Mouse (Mus musculus) midbrain, postnatal 0 days (tissue): ENCODE measurements around the gene Scamp1. TPM values are rescaled to one million over a fixed set of nuclear protein-coding genes. Genes with fewer than 3 reads are reported as not detected.
A peak's percentile ranks its signal among the peaks of the same experiment; 100 is the strongest.

Experiments
- ATAC-seq: fragments of 200-750 bp; cut with Nextera tagmentation; 2 replicates; pipeline ENCODE4 v1.8.0; 2017; ENCODE audit warnings: moderate number of reproducible peaks, mild to moderate bottlenecking, moderate TSS enrichment, moderate library complexity; ENCODE audit not compliant: low FRiP score
- DNase-seq: peaks from one replicate; pipeline ENCODE4 v3.0.0-alpha.2; 2015; ENCODE audit warnings: low spot score
- H3K27ac ChIP-seq: fragments of 300-500 bp; sonication (generic); 2 replicates; pipeline ENCODE4 v1.5.1; 2014; ENCODE audit warnings: low read depth, mild to moderate bottlenecking, low read length, mixed read lengths
- H3K27me3 ChIP-seq: fragments of 300-500 bp; sonication (generic); 2 replicates; pipeline ENCODE4 v1.6.1; 2014; ENCODE audit warnings: low read length, control low read depth, mixed read lengths; ENCODE audit not compliant: insufficient read depth
- H3K36me3 ChIP-seq: fragments of 300-500 bp; sonication (generic); 2 replicates; pipeline ENCODE4 v1.6.1; 2014; ENCODE audit warnings: low read length, control low read depth, mixed read lengths; ENCODE audit not compliant: insufficient read depth
- H3K4me1 ChIP-seq: fragments of 300-500 bp; sonication (generic); 2 replicates; pipeline ENCODE4 v1.6.1; 2014; ENCODE audit warnings: mild to moderate bottlenecking, control low read depth, antibody characterized with exemption, low read length, mixed read lengths; ENCODE audit not compliant: insufficient read depth
- H3K4me2 ChIP-seq: fragments of 300-500 bp; sonication (generic); 2 replicates; pipeline ENCODE4 v1.6.1; 2014; ENCODE audit warnings: low read depth, mild to moderate bottlenecking, low read length, mixed read lengths; ENCODE audit not compliant: poor library complexity, severe bottlenecking
- H3K4me3 ChIP-seq: fragments of 300-500 bp; sonication (generic); 2 replicates; pipeline ENCODE4 v1.5.1; 2014; ENCODE audit warnings: low read depth, mild to moderate bottlenecking, low read length, moderate library complexity
- H3K9ac ChIP-seq: fragments of 300-500 bp; sonication (generic); replicated peaks from 2 replicates; pipeline ENCODE4 v1.6.1; 2014; ENCODE audit warnings: mild to moderate bottlenecking, low read length, moderate library complexity, mixed read lengths; ENCODE audit not compliant: poor library complexity, severe bottlenecking
- H3K9me3 ChIP-seq: fragments of 300-500 bp; sonication (generic); 2 replicates; pipeline ENCODE4 v1.6.1; 2016; ENCODE audit warnings: low read length, control low read depth
- CTCF ChIP-seq: IDR thresholded peaks from 2 replicates; pipeline ENCODE4 v1.5.1; 2016; ENCODE audit warnings: antibody characterized with exemption, mild to moderate bottlenecking
- WGBS: fragments of 180-500 bp; shearing (Covaris S2); extraction: QIAGEN DNeasy Blood & Tissue Kit; methylation state at CpG from one replicate; pipeline ENCODE4 v1.1.7; 2014; 5-methylcytosine and 5-hydroxymethylcytosine counted together
- polyA plus RNA-seq: library from polyadenylated mRNA; unstranded; fragments of >200 nt; fragmentation: Nextera tagmentation; extraction: Ambion mirVana; gene quantifications from 2 replicates; pipeline ENCODE4 v1.2.1, GENCODE M21; 2015
- total RNA-seq: library from RNA; depleted of rRNA; stranded (reverse); fragments of >200 nt; gene quantifications from 2 replicates; pipeline ENCODE4 v1.2.3, GENCODE M21; 2014

Scamp1 gene
- total and polyA plus RNA-seq, 2 experiments from 2014 or later, result 124 to 166 TPM

DNA sequence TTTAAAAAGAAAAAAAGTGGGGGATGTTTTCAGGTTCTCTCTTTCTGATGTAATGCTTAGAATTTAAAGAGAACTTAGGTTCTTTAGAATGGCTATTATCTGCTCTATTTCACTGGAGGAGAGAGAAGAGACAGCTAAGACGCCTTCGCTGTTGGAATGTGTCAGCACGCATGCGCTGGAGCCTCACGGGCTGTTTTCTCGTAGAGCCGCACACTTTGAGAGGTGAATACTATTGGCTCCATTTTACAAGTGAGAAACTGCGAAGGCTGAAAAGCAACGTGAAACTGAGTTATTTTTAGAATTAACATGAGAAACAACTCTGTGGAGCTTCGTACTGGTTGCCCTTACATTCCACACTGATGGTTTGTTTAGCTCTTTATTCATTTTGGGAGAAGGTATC is 8.3 kb upstream of the Scamp1 start:
- Histone ChIP-seq H3K9ac (no peak overlapping the region), H3K9me3 (no peaks in the 10 kb centered on the region), H3K4me2 (no peak overlapping the region), H3K4me1 (no peaks in the 10 kb centered on the region), H3K27ac (no peak overlapping the region), H3K27me3 (no peaks in the 10 kb centered on the region), H3K4me3 (no peak overlapping the region), H3K36me3 (no peaks in the 10 kb centered on the region)
- 81% methylated on average over 10 of the region's 10 CpGs for WGBS
- ATAC-seq, result no peak
- no peak for DNase-seq
- TF ChIP-seq CTCF, result no peak

DNA sequence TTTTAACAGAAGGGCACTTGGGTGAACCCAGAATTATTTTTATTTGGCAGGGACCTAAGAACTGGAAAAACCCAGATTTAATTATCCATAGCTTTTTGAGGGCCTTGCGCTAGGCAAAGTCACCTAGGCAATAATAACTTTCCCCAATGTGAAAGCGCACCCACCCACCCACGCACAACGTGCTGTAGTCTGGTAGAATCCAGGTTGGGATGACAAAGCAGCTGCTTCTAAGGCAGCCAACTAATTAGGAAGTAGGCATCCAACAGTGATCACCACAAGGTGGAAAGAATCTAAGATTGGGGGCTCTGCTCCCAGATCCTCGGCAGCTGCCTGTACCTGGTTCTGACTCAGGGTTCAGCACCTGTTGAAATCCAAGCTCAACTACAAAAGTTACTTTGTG is 538 bp upstream of the Scamp1 start:
- Histone ChIP-seq H3K27me3 (no peaks in the 10 kb centered on the region), H3K27ac (no peak overlapping the region), H3K4me3 (peak overlapping the region; percentile 100), H3K4me2 (peak overlapping the region; percentile 81), H3K9me3 (no peaks in the 10 kb centered on the region), H3K9ac (no peak overlapping the region), H3K4me1 (peaks cover 9% of the 10 kb centered on the region; the same call in 1 of the 2 replicates), H3K36me3 (no peaks in the 10 kb centered on the region)
- no peak for TF ChIP-seq CTCF
- DNase-seq (no peak), ATAC-seq (no peak)
- WGBS, result 50% methylated on average over 5 of the region's 5 CpGs

DNA sequence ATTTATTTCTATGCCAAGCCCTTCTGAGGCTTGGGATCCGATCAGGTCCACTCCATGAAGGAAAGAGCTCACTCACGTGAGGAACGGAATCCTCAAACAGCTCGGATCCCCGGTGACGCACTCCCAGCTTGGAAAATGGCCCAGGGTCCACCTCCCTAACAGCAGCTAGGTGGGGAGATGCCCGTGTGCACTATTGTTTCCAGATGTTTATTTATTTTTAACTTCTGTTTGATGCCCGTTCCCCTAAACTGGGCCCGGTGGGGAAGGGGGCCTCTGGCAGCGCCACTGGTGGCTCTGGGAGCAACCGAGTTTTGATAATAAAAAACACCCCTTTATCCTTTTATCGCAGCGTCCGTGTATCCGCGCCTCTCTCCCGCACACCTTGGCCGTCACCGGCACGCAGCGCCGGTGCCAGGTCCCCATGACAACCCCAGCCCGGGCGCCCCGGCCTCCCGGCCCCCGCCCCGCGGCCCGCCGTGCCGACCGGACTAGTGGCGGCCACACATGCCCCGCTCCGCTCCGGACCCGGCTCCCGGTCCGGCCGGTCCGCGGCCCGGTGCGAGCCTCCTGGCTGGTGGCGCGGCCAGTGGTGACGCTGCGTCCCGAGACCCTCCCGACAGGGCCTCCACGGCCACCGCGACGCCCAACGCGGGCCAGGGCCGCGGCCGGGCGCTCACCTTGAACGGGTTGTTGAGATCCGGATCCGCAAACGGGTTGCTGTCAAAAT is 951 bp downstream of the Scamp1 start:
- peak; percentile 22 for TF ChIP-seq CTCF
- Histone ChIP-seq H3K27me3 (no peaks in the 10 kb centered on the region), H3K4me1 (peaks cover 9% of the 10 kb centered on the region; the same call in 1 of the 2 replicates), H3K4me2 (peak overlapping the region; percentile 81), H3K4me3 (peak overlapping the region; percentile 100), H3K9me3 (no peaks in the 10 kb centered on the region), H3K27ac (peak overlapping the region; percentile 93), H3K36me3 (no peaks in the 10 kb centered on the region), H3K9ac (peak overlapping the region; percentile 98)
- under 1% methylated on average over 54 of the region's 65 CpGs for WGBS
- DNase-seq (peak; percentile 30), ATAC-seq (peak; percentile 55)

DNA sequence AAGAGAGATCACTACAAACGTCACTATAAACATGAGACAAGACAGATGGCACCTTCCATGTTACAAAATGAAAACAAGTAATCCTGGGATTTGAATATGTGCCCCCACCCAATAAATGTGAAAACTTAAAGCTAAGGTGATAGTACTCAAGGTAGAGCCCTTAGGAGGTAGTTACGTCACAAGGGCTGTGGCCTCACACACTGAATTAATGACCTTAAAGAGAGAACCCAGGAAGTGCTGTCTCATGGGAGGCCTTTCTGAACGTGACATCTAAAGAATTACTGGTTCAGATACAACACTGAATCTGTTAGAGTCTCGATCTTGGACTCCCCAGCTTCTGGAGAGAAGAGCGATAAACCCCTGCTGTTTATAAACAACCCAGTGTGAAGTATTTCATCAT is 6.2 kb downstream of the Scamp1 start:
- TF ChIP-seq CTCF, result no peak
- Histone ChIP-seq H3K4me3 (no peak overlapping the region), H3K4me1 (peaks cover 5% of the 10 kb centered on the region; the same call in 1 of the 2 replicates), H3K9me3 (no peaks in the 10 kb centered on the region), H3K27me3 (no peaks in the 10 kb centered on the region), H3K9ac (no peak overlapping the region), H3K27ac (no peak overlapping the region), H3K4me2 (no peak overlapping the region), H3K36me3 (no peaks in the 10 kb centered on the region)
- DNase-seq (no peak), ATAC-seq (no peak)
- 60% methylated on average over 5 of the region's 5 CpGs for WGBS

DNA sequence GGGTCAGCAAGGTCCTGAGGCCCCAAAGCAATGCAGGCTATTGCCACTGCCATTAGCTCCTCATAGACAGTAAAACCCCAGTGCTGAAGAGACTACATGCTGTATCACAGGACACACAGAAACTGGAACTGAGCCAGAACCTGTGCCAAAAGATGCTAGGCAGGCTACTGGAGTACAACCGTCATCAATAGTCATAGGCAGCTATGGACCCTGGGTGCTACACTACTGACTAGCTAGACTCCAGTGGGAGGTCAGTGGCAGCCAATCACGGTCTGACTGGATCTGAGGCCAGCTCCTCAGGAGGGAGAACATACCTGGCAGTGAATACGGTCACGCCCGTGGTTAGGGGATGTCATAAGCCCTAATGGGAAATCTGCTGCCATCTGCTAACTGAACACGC is 14.4 kb downstream of the Scamp1 start:
- peak; percentile 34; the same call in 1 of the 2 replicates for ATAC-seq
- H3K4me3 ChIP-seq, result no peak overlapping the region
- WGBS, result 85% methylated on average over 6 of the region's 6 CpGs
- no peaks in the 10 kb centered on the region for H3K36me3 ChIP-seq
- no peak for TF ChIP-seq CTCF
- H3K4me2 ChIP-seq, result no peak overlapping the region
- no peak overlapping the region for H3K27ac ChIP-seq
- peak; percentile 32 for DNase-seq
- no peaks in the 10 kb centered on the region for H3K27me3 ChIP-seq
- no peaks in the 10 kb centered on the region for H3K9me3 ChIP-seq
- H3K9ac ChIP-seq, result no peak overlapping the region
- H3K4me1 ChIP-seq, result peaks cover 5% of the 10 kb centered on the region

DNA sequence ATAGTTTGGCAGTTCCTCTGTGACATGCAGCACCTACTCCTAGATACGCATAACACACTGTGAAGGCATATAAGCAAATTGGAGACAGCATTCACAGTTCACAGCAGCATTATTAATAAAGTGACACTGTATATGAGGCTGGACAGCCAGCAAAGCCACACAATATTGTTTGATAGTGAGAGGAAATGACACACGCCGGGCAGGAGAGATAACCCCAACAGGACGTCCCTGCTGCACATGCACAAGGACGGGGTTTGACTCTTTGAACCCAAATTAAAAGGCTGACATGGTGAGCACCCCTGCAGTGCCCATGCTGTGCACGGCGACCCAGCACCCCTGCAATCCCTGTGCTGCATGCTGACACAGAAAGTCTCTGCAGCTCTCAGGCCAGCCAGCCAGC is 17.5 kb downstream of the Scamp1 start:
- TF ChIP-seq CTCF, result no peak
- Histone ChIP-seq H3K9me3 (no peaks in the 10 kb centered on the region), H3K27me3 (no peaks in the 10 kb centered on the region), H3K27ac (no peak overlapping the region), H3K4me2 (no peak overlapping the region), H3K36me3 (no peaks in the 10 kb centered on the region), H3K9ac (no peak overlapping the region), H3K4me1 (peaks cover 5% of the 10 kb centered on the region), H3K4me3 (no peak overlapping the region)
- 42% methylated on average over 7 of the region's 7 CpGs for WGBS
- DNase-seq, result no peak
- ATAC-seq, result no peak
